Mouse (Mus musculus) liver, embryonic 11.5 days (tissue): ENCODE measurements around the gene Polr2l. TPM values are rescaled to one million over a fixed set of nuclear protein-coding genes. Genes with fewer than 3 reads are reported as not detected.

Experiments
- ATAC-seq: fragments of 200-750 bp; cut with Nextera tagmentation; replicated peaks from 2 replicates; pipeline ENCODE4 v1.8.0; 2017; ENCODE audit warnings: moderate number of reproducible peaks, mild to moderate bottlenecking, moderate TSS enrichment, moderate library complexity; ENCODE audit not compliant: low FRiP score
- DNase-seq: peaks from one replicate; pipeline ENCODE4 v3.0.0-alpha.2; 2017; ENCODE audit warnings: low spot score
- H3K27ac ChIP-seq: fragments of 300-500 bp; sonication (generic); 2 replicates; pipeline ENCODE4 v1.5.1; 2014; ENCODE audit warnings: mild to moderate bottlenecking, low read depth, low read length, control low read depth
- H3K27me3 ChIP-seq: fragments of 300-500 bp; sonication (generic); replicated peaks from 2 replicates; pipeline ENCODE4 v1.6.1; 2014; ENCODE audit warnings: low read length, mixed read lengths; ENCODE audit not compliant: control insufficient read depth, insufficient read depth
- H3K36me3 ChIP-seq: fragments of 300-500 bp; sonication (generic); 2 replicates; pipeline ENCODE4 v1.6.1; 2014; ENCODE audit warnings: mild to moderate bottlenecking, low read length, moderate library complexity, mixed read lengths; ENCODE audit not compliant: control insufficient read depth, insufficient read depth
- H3K4me1 ChIP-seq: fragments of 300-500 bp; sonication (generic); replicated peaks from 2 replicates; pipeline ENCODE4 v1.6.1; 2014; ENCODE audit warnings: low read length, mixed read lengths; ENCODE audit not compliant: control insufficient read depth, insufficient read depth
- H3K4me2 ChIP-seq: fragments of 300-500 bp; sonication (generic); 2 replicates; pipeline ENCODE4 v1.6.1; 2014; ENCODE audit warnings: mild to moderate bottlenecking, control low read depth, moderate library complexity
- H3K4me3 ChIP-seq: fragments of 300-500 bp; sonication (generic); 2 replicates; pipeline ENCODE4 v1.5.1; 2014; ENCODE audit warnings: low read depth, low read length, control low read depth
- H3K9ac ChIP-seq: fragments of 300-500 bp; sonication (generic); 2 replicates; pipeline ENCODE4 v1.6.1; 2014; ENCODE audit warnings: low read depth, low read length, control low read depth
- H3K9me3 ChIP-seq: fragments of 300-500 bp; sonication (generic); 2 replicates; pipeline ENCODE4 v1.6.1; 2016; ENCODE audit warnings: low read length, inconsistent platforms, mixed read lengths; ENCODE audit not compliant: control insufficient read depth
- WGBS: fragments of 180-500 bp; shearing (Covaris S2); extraction: QIAGEN DNeasy Blood & Tissue Kit; methylation state at CpG from one replicate; pipeline ENCODE4 v1.1.7; 2014; 5-methylcytosine and 5-hydroxymethylcytosine counted together
- polyA plus RNA-seq: library from polyadenylated mRNA; unstranded; fragments of >200 nt; fragmentation: Nextera tagmentation; extraction: Ambion mirVana; gene quantifications from 2 replicates; pipeline ENCODE4 v1.2.1, GENCODE M21; 2014

Gene Polr2l
- polyA plus RNA-seq, 1 experiment from 2014 or later, result 104 TPM

GRCm38 (mm10) chr7:141468522-141469211 is 6.3 kb downstream of the Polr2l start:
- WGBS, result 4% methylated on average over 8 of the region's 8 CpGs
- peaks cover 21% of the 10 kb centered on the region for H3K27me3 ChIP-seq
- H3K4me2 ChIP-seq, result peak overlapping the region; percentile 88
- H3K9me3 ChIP-seq, result no peaks in the 10 kb centered on the region
- peak overlapping the region; percentile 72 for H3K27ac ChIP-seq
- H3K9ac ChIP-seq, result peak overlapping the region; percentile 85
- DNase-seq (peak; percentile 71), ATAC-seq (peak; percentile 80)
- peaks cover 43% of the 10 kb centered on the region for H3K4me1 ChIP-seq
- peaks cover 23% of the 10 kb centered on the region for H3K36me3 ChIP-seq
- peak overlapping the region; percentile 78 for H3K4me3 ChIP-seq

- H3K4me2 ChIP-seq, result peak overlapping the region; percentile 88
- DNase-seq, result no peak
- H3K27me3 ChIP-seq, result peaks cover 26% of the 10 kb centered on the region
- WGBS, result 20% methylated on average over 5 of the region's 5 CpGs
- H3K4me1 ChIP-seq, result peaks cover 39% of the 10 kb centered on the region
- no peaks in the 10 kb centered on the region for H3K9me3 ChIP-seq
- peak overlapping the region; percentile 78 for H3K4me3 ChIP-seq
- no peak for ATAC-seq
- H3K36me3 ChIP-seq, result peaks cover 23% of the 10 kb centered on the region
- H3K9ac ChIP-seq, result peak overlapping the region; percentile 85
- H3K27ac ChIP-seq, result peak overlapping the region; percentile 72
Measured at GRCm38 (mm10) chr7:141468164-141468521, 6.8 kb downstream of the Polr2l start.

GRCm38 (mm10) chr7:141467230-141468030 is 7.5 kb downstream of the Polr2l start, which contains the start of gene Cd151:
Gene Cd151, plus strand, starts transcription at chr7:141467392.
- DNase-seq, result peak; percentile 91
- peak; percentile 81 for ATAC-seq
- Histone ChIP-seq H3K36me3 (peaks cover 18% of the 10 kb centered on the region), H3K9ac (peak within 1 kb of the TSS; percentile 85), H3K4me1 (peaks cover 39% of the 10 kb centered on the region), H3K9me3 (no peaks in the 10 kb centered on the region), H3K4me3 (peak within 1 kb of the TSS; percentile 78), H3K27me3 (peaks cover 32% of the 10 kb centered on the region), H3K27ac (peak within 1 kb of the TSS; percentile 72), H3K4me2 (peak within 1 kb of the TSS; percentile 88)
- under 1% methylated on average over 52 of the region's 52 CpGs for WGBS

GRCm38 (mm10) chr7:141466607-141467148 is 8.3 kb downstream of the Polr2l start:
- 60% methylated on average over 10 of the region's 10 CpGs for whole genome bisulfite sequencing
- H3K9me3 ChIP-seq, result no peaks in the 10 kb centered on the region
- ATAC-seq (no peak), DNase-seq (no peak)
- H3K36me3 ChIP-seq, result peaks cover 14% of the 10 kb centered on the region
- H3K4me1 ChIP-seq, result peaks cover 41% of the 10 kb centered on the region
- peak overlapping the region; percentile 78 for H3K4me3 ChIP-seq
- peak overlapping the region; percentile 85 for H3K9ac ChIP-seq
- peaks cover 40% of the 10 kb centered on the region for H3K27me3 ChIP-seq
- peak overlapping the region; percentile 72; the same call in 1 of the 2 replicates for H3K27ac ChIP-seq
- peak overlapping the region; percentile 88 for H3K4me2 ChIP-seq

- no peak for ATAC-seq
- no peaks in the 10 kb centered on the region for H3K9me3 ChIP-seq
- H3K27me3 ChIP-seq, result peaks cover 46% of the 10 kb centered on the region
- no peak overlapping the region for H3K27ac ChIP-seq
- H3K4me1 ChIP-seq, result peaks cover 41% of the 10 kb centered on the region
- H3K4me3 ChIP-seq, result no peak overlapping the region
- no peak overlapping the region for H3K9ac ChIP-seq
- peaks cover 10% of the 10 kb centered on the region for H3K36me3 ChIP-seq
- no peak for DNase-seq
- 57% methylated on average over 7 of the region's 7 CpGs for WGBS
- 0 out of 2 replicates have a peak overlapping the region, but pooled peaks have one; percentile 2 for H3K4me2 ChIP-seq
Measured at GRCm38 (mm10) chr7:141466045-141466394, 8.9 kb downstream of the Polr2l start.

- ATAC-seq (no peak), DNase-seq (no peak)
- Histone ChIP-seq H3K4me3 (no peak overlapping the region), H3K4me1 (peaks cover 41% of the 10 kb centered on the region), H3K27ac (no peak overlapping the region), H3K36me3 (peaks cover 5% of the 10 kb centered on the region), H3K9ac (no peak overlapping the region), H3K27me3 (peaks cover 51% of the 10 kb centered on the region), H3K4me2 (peak overlapping the region; percentile 55; the same call in 1 of the 2 replicates), H3K9me3 (no peaks in the 10 kb centered on the region)
- 42% methylated on average over 9 of the region's 10 CpGs for WGBS
Measured at GRCm38 (mm10) chr7:141465388-141466044, 9.4 kb downstream of the Polr2l start.

GRCm38 (mm10) chr7:141464603-141465201 is 10.2 kb downstream of the Polr2l start:
- H3K9ac ChIP-seq, result peak overlapping the region; percentile 21
- peak overlapping the region; percentile 32 for H3K4me3 ChIP-seq
- DNase-seq (no peak), ATAC-seq (no peak)
- no peak overlapping the region for H3K27ac ChIP-seq
- H3K36me3 ChIP-seq, result no peaks in the 10 kb centered on the region; the same call in 1 of the 2 replicates
- H3K27me3 ChIP-seq, result peaks cover 55% of the 10 kb centered on the region
- WGBS, result 9% methylated on average over 38 of the region's 38 CpGs
- H3K9me3 ChIP-seq, result no peaks in the 10 kb centered on the region
- peak overlapping the region; percentile 55 for H3K4me2 ChIP-seq
- H3K4me1 ChIP-seq, result peaks cover 40% of the 10 kb centered on the region
